Mouse (Mus musculus) hindbrain, embryonic 12.5 days (tissue): ENCODE results near the gene Olfr122. TPM values are rescaled to one million over a fixed set of nuclear protein-coding genes. Genes with fewer than 3 reads are reported as not detected.

Experiments
- ATAC-seq: fragments of 200-750 bp; cut with Nextera tagmentation; 2 replicates; pipeline ENCODE4 v1.8.0; 2017; ENCODE audit warnings: moderate TSS enrichment; ENCODE audit not compliant: low FRiP score
- H3K27ac ChIP-seq: fragments of 300-500 bp; sonication (generic); 2 replicates; pipeline ENCODE4 v1.5.1; 2016; ENCODE audit warnings: mild to moderate bottlenecking
- H3K27me3 ChIP-seq: fragments of 300-500 bp; sonication (generic); 2 replicates; pipeline ENCODE4 v1.6.1; 2016; ENCODE audit warnings: mild to moderate bottlenecking
- H3K36me3 ChIP-seq: fragments of 300-500 bp; sonication (generic); 2 replicates; pipeline ENCODE4 v1.6.1; 2016; ENCODE audit warnings: mild to moderate bottlenecking
- H3K4me1 ChIP-seq: fragments of 300-500 bp; sonication (generic); 2 replicates; pipeline ENCODE4 v1.6.1; 2016
- H3K4me2 ChIP-seq: fragments of 300-500 bp; sonication (generic); replicated peaks from 2 replicates; pipeline ENCODE4 v1.6.1; 2016; ENCODE audit warnings: mild to moderate bottlenecking
- H3K4me3 ChIP-seq: fragments of 300-500 bp; sonication (generic); 2 replicates; pipeline ENCODE4 v1.5.1; 2016; ENCODE audit warnings: mild to moderate bottlenecking
- H3K9ac ChIP-seq: fragments of 300-500 bp; sonication (generic); 2 replicates; pipeline ENCODE4 v1.6.1; 2016; ENCODE audit warnings: mild to moderate bottlenecking, moderate library complexity
- H3K9me3 ChIP-seq: fragments of 300-500 bp; sonication (generic); replicated peaks from 2 replicates; pipeline ENCODE4 v1.6.1; 2016; ENCODE audit warnings: mild to moderate bottlenecking
- WGBS: fragments of 180-500 bp; shearing (Covaris S2); methylation state at CpG from one replicate; pipeline ENCODE4 v1.1.7; 2016; 5-methylcytosine and 5-hydroxymethylcytosine counted together
- polyA plus RNA-seq: library from polyadenylated mRNA; unstranded; fragments of >200 nt; fragmentation: Nextera tagmentation; extraction: Ambion mirVana; gene quantifications from 2 replicates; pipeline ENCODE4 v1.2.1, GENCODE M21; 2016

Olfr122 gene
- not detected in 2 replicates for polyA plus RNA-seq

GRCm38 (mm10) chr17:37768307-37768706 is at the start of gene Olfr122:
Olfr122 (plus strand) TSS chr17:37768607.
- no peak within 1 kb of the TSS for H3K4me2 ChIP-seq

GRCm38 (mm10) chr17:37721508-37721907 is 46.9 kb upstream of the Olfr122 start, which contains the start of gene Olfr120:
Olfr120 (plus strand) TSS chr17:37721808.
- H3K4me1 ChIP-seq = no peaks in the 10 kb centered on the region
- H3K27ac ChIP-seq = no peak within 1 kb of the TSS
- no peaks in the 10 kb centered on the region for H3K9me3 ChIP-seq
- H3K36me3 ChIP-seq = no peaks in the 10 kb centered on the region
- ATAC-seq = no peak
- no peak within 1 kb of the TSS for H3K9ac ChIP-seq
- H3K4me2 ChIP-seq = no peak within 1 kb of the TSS
- no peak within 1 kb of the TSS for H3K4me3 ChIP-seq
- no peaks in the 10 kb centered on the region for H3K27me3 ChIP-seq
- WGBS = 67% methylated on average over 1 of the region's 1 CpGs

More at GRCm38 (mm10) chr17:37768307-37768706, at the start of gene Olfr122:
- no peaks in the 10 kb centered on the region for H3K36me3 ChIP-seq
- H3K9ac ChIP-seq = no peak within 1 kb of the TSS
- ATAC-seq = no peak
- H3K9me3 ChIP-seq = no peaks in the 10 kb centered on the region
- no peaks in the 10 kb centered on the region for H3K27me3 ChIP-seq
- H3K4me1 ChIP-seq = no peaks in the 10 kb centered on the region
- H3K4me3 ChIP-seq = no peak within 1 kb of the TSS
- WGBS = 87% methylated on average over 4 of the region's 4 CpGs
- no peak within 1 kb of the TSS for H3K27ac ChIP-seq

DNA sequence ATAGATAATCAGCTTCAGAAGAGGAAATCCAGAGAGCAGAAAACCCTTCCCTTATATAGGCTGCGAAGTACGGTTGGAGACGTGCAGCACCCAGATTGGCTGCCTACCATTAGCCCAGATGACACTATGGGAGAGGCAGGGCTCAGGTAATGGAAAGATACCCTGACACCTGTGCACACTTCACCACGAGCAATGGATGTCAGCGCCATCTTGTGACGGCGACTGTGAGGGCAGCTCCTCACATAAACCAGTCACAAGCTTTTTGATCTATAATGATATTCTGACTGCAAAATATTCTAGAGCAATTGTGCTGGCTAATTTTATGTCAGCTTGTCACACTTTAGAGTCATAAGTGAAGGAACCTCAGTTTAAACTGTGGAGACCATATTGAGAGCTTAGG is 30.3 kb upstream of the Olfr122 start:
- H3K9ac ChIP-seq = no peak overlapping the region
- H3K27ac ChIP-seq = no peak overlapping the region
- 54% methylated on average over 7 of the region's 7 CpGs for WGBS
- H3K4me2 ChIP-seq = no peak overlapping the region
- H3K4me1 ChIP-seq = no peaks in the 10 kb centered on the region
- H3K36me3 ChIP-seq = no peaks in the 10 kb centered on the region
- no peak for ATAC-seq
- no peak overlapping the region for H3K4me3 ChIP-seq
- H3K9me3 ChIP-seq = no peaks in the 10 kb centered on the region
- no peaks in the 10 kb centered on the region for H3K27me3 ChIP-seq

DNA sequence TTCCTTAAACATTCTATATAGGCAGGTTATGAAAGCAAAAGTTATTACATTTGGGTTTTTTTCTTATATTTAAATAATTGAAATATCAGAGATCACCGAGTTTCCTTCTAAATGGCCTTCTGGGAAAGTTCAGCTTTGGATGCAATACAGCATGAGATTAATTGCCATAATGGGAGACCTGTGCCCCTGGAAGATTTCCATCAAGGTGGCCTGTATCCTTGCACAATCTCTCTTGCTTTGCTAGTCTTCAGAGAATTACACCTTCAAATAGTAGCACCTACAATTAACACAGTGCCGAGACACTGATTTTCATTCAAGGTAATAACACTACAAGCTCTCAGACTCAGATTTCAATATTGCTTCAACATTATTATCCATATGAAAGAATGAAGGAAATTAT is 24.8 kb downstream of the Olfr122 start, which contains the start of gene Olfr123:
Gene Olfr123 (plus strand): TSS at position 301 of the 400 bp plus-strand sequence.
- Histone ChIP-seq H3K27ac (no peak within 1 kb of the TSS), H3K4me1 (no peaks in the 10 kb centered on the region), H3K27me3 (no peaks in the 10 kb centered on the region), H3K36me3 (no peaks in the 10 kb centered on the region), H3K9me3 (no peaks in the 10 kb centered on the region), H3K4me3 (no peak within 1 kb of the TSS), H3K4me2 (no peak within 1 kb of the TSS), H3K9ac (no peak within 1 kb of the TSS)
- no peak for ATAC-seq
- WGBS = 84% methylated on average over 2 of the region's 2 CpGs

DNA sequence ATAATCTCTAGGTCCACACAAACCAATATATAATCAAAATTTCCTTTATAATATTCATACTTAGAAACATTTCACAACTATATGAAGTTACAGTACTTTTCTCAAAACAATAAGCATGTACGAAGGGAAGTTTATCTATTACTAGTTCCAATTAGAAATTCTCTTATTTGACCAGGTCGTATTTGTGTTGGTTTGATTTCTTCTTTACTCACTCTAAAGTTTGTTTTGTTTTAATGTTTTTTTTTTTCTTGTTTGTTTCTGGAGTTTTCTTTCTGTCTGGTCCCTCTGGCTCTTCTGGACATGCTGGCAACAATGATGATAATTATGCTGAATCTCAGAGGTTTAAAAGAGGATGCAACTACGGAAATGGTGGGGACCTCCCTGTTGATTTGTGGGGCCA is 31.2 kb downstream of the Olfr122 start, which contains the start of gene Olfr124:
Gene Olfr124 (plus strand): TSS at position 301 of the 400 bp plus-strand sequence.
- ATAC-seq = no peak
- Histone ChIP-seq H3K27ac (no peak within 1 kb of the TSS), H3K4me2 (no peak within 1 kb of the TSS), H3K9me3 (no peaks in the 10 kb centered on the region), H3K27me3 (no peaks in the 10 kb centered on the region), H3K4me3 (no peak within 1 kb of the TSS), H3K4me1 (no peaks in the 10 kb centered on the region), H3K9ac (no peak within 1 kb of the TSS), H3K36me3 (no peaks in the 10 kb centered on the region)
- WGBS = 84% methylated on average over 3 of the region's 3 CpGs

Other genes with a start within 250 kb of the Olfr122 start
- not detected in 2 replicates for gene Olfr112, start 199.2 kb upstream of the Olfr122 start, polyA plus RNA-seq
- not detected in 2 replicates for gene Olfr113, start 190.9 kb upstream of the Olfr122 start, polyA plus RNA-seq
- not detected in 2 replicates for gene Olfr114, start 175.9 kb upstream of the Olfr122 start, polyA plus RNA-seq
- gene Olfr115, start 141.5 kb upstream of the Olfr122 start, polyA plus RNA-seq = not detected in 2 replicates
- not detected in 2 replicates for gene Olfr116, start 141.4 kb upstream of the Olfr122 start, polyA plus RNA-seq
- gene Olfr117, start 104.8 kb upstream of the Olfr122 start, polyA plus RNA-seq = not detected in 2 replicates
- gene Olfr118, start 101.6 kb upstream of the Olfr122 start, polyA plus RNA-seq = not detected in 2 replicates
- not detected in 2 replicates for gene Olfr119, start 72.0 kb upstream of the Olfr122 start, polyA plus RNA-seq
- gene Olfr120, start 46.8 kb upstream of the Olfr122 start, polyA plus RNA-seq = not detected in 2 replicates
- gene Olfr121, start 19.8 kb upstream of the Olfr122 start, polyA plus RNA-seq = not detected in 2 replicates
- not detected in 2 replicates for gene Olfr123, start 24.9 kb downstream of the Olfr122 start, polyA plus RNA-seq
- not detected in 2 replicates for gene Olfr124, start 31.3 kb downstream of the Olfr122 start, polyA plus RNA-seq
- not detected in 2 replicates for gene Olfr125, start 64.3 kb downstream of the Olfr122 start, polyA plus RNA-seq
- gene Olfr126, start 78.9 kb downstream of the Olfr122 start, polyA plus RNA-seq = not detected in 2 replicates
- gene Olfr127, start 131.8 kb downstream of the Olfr122 start, polyA plus RNA-seq = not detected in 2 replicates
- gene Olfr128, start 151.9 kb downstream of the Olfr122 start, polyA plus RNA-seq = not detected in 2 replicates
- not detected in 2 replicates for gene Olfr761, start 184.5 kb downstream of the Olfr122 start, polyA plus RNA-seq